Mouse (Mus musculus) erythroid progenitor cell, adult 5-6 weeks (primary cell): ENCODE measurements around the gene Etfb. TPM values are rescaled to one million over a fixed set of nuclear protein-coding genes. Genes with fewer than 3 reads are reported as not detected.

Experiments used
- ATAC-seq: replicated peaks from 2 replicates; pipeline ENCODE4 v1.8.0; 2016; ENCODE audit warnings: moderate number of reproducible peaks, mild to moderate bottlenecking, moderate TSS enrichment, inconsistent platforms; ENCODE audit not compliant: poor library complexity, low FRiP score, severe bottlenecking
- total RNA-seq, 2 experiments: library from RNA; stranded (forward) in 1 of 2; stranded (reverse) in 1 of 2; fragments of 150-400 nt in 1 of 2; fragments of 186-747, 209-891 nt in 1 of 2; gene quantifications; 2 replicates each; pipeline versions ENCODE4 v1.2.3 to v1.2.4; 2015 to 2017; ENCODE audit warnings: low replicate concordance in 2 of 2

Etfb gene
- total RNA-seq, 2 experiments from 2014 or later: 46.5 to 70.3 TPM

- ATAC-seq: no peak
Measured at GRCm38 (mm10) chr7:43488646-43489045, 44.8 kb downstream of the Etfb start.

GRCm38 (mm10) chr7:43489631-43490125, 45.8 kb downstream of the Etfb start, which contains the start of gene Iglon5:
TSS of gene Iglon5 (minus strand) at chr7:43490075.
- ATAC-seq: no peak

GRCm38 (mm10) chr7:43490182-43490584, 46.3 kb downstream of the Etfb start:
- no peak for ATAC-seq

GRCm38 (mm10) chr7:43490861-43491260, 47.0 kb downstream of the Etfb start:
- ATAC-seq: no peak

- no peak for ATAC-seq
Measured at GRCm38 (mm10) chr7:43495343-43496021, 51.6 kb downstream of the Etfb start.

Other genes starting within 250 kb of the Etfb start
- 4.3 and 4.6 TPM in 2 replicates for gene Zfp715, start 130.8 kb upstream of the Etfb start, total RNA-seq (2015; ENCODE audit: low replicate concordance)
- 3.0 and 4.6 TPM in 2 replicates for gene Zfp715, start 130.8 kb upstream of the Etfb start, total RNA-seq (2017; ENCODE audit: low replicate concordance)
- gene Siglecf, start 92.7 kb upstream of the Etfb start, total RNA-seq (2015; ENCODE audit: low replicate concordance): 6.3 and 10.5 TPM in 2 replicates
- gene Siglecf, start 92.7 kb upstream of the Etfb start, total RNA-seq (2017; ENCODE audit: low replicate concordance): 1.8 and 2.9 TPM in 2 replicates
- gene Siglecg, start 35.9 kb upstream of the Etfb start, total RNA-seq (2015; ENCODE audit: low replicate concordance): 9.4 and 12.2 TPM in 2 replicates
- gene Siglecg, start 35.9 kb upstream of the Etfb start, total RNA-seq (2017; ENCODE audit: low replicate concordance): 4.2 and 7.0 TPM in 2 replicates
- gene Lim2, start 16.4 kb upstream of the Etfb start, total RNA-seq (2015; ENCODE audit: low replicate concordance): not detected in 2 replicates
- not detected in 2 replicates for gene Lim2, start 16.4 kb upstream of the Etfb start, total RNA-seq (2017; ENCODE audit: low replicate concordance)
- gene Nkg7, start 7.0 kb upstream of the Etfb start, total RNA-seq (2015; ENCODE audit: low replicate concordance): 114 and 122 TPM in 2 replicates
- gene Nkg7, start 7.0 kb upstream of the Etfb start, total RNA-seq (2017; ENCODE audit: low replicate concordance): 9.2 and 24.6 TPM in 2 replicates
- gene Cldnd2, start 3.3 kb upstream of the Etfb start, total RNA-seq (2015; ENCODE audit: low replicate concordance): not detected in 2 replicates
- gene Cldnd2, start 3.3 kb upstream of the Etfb start, total RNA-seq (2017; ENCODE audit: low replicate concordance): not detected in 2 replicates
- not detected in 2 replicates for gene Gm45233, start within 50 bp of the Etfb start, total RNA-seq (2015; ENCODE audit: low replicate concordance)
- 5.8 TPM in 1 of 2 replicates, not detected in the other for gene Gm45233, start within 50 bp of the Etfb start, total RNA-seq (2017; ENCODE audit: low replicate concordance)
- gene Vsig10l, start 19.1 kb downstream of the Etfb start, total RNA-seq (2015; ENCODE audit: low replicate concordance): 1.7 TPM in 1 of 2 replicates, not detected in the other
- gene Vsig10l, start 19.1 kb downstream of the Etfb start, total RNA-seq (2017; ENCODE audit: low replicate concordance): 0.13 and 0.23 TPM in 2 replicates
- gene Iglon5, start 46.0 kb downstream of the Etfb start, total RNA-seq (2015; ENCODE audit: low replicate concordance): not detected in 2 replicates
- not detected in 2 replicates for gene Iglon5, start 46.0 kb downstream of the Etfb start, total RNA-seq (2017; ENCODE audit: low replicate concordance)
- gene 4931406B18Rik, start 61.9 kb downstream of the Etfb start, total RNA-seq (2015; ENCODE audit: low replicate concordance): not detected in 2 replicates
- gene 4931406B18Rik, start 61.9 kb downstream of the Etfb start, total RNA-seq (2017; ENCODE audit: low replicate concordance): not detected in 2 replicates
- gene Cd33, start 100.3 kb downstream of the Etfb start, total RNA-seq (2015; ENCODE audit: low replicate concordance): 11.9 and 18.9 TPM in 2 replicates
- 2.8 and 5.1 TPM in 2 replicates for gene Cd33, start 100.3 kb downstream of the Etfb start, total RNA-seq (2017; ENCODE audit: low replicate concordance)
- not detected in 2 replicates for gene Zfp658, start 118.2 kb downstream of the Etfb start, total RNA-seq (2015; ENCODE audit: low replicate concordance)
- 0.51 and 0.91 TPM in 2 replicates for gene Zfp658, start 118.2 kb downstream of the Etfb start, total RNA-seq (2017; ENCODE audit: low replicate concordance)
- 0.84 and 2.9 TPM in 2 replicates for gene Zfp719, start 135.5 kb downstream of the Etfb start, total RNA-seq (2015; ENCODE audit: low replicate concordance)
- 0.15 and 5.5 TPM in 2 replicates for gene Zfp719, start 135.5 kb downstream of the Etfb start, total RNA-seq (2017; ENCODE audit: low replicate concordance)
- gene Zfp819, start 163.1 kb downstream of the Etfb start, total RNA-seq (2015; ENCODE audit: low replicate concordance): not detected in 2 replicates
- gene Zfp819, start 163.1 kb downstream of the Etfb start, total RNA-seq (2017; ENCODE audit: low replicate concordance): not detected in 2 replicates
- not detected in 2 replicates for gene Ceacam18, start 190.6 kb downstream of the Etfb start, total RNA-seq (2015; ENCODE audit: low replicate concordance)
- gene Ceacam18, start 190.6 kb downstream of the Etfb start, total RNA-seq (2017; ENCODE audit: low replicate concordance): not detected in 2 replicates
- 5.8 and 7.1 TPM in 2 replicates for gene Siglece, start 216.1 kb downstream of the Etfb start, total RNA-seq (2015; ENCODE audit: low replicate concordance)
- 3.9 and 8.8 TPM in 2 replicates for gene Siglece, start 216.1 kb downstream of the Etfb start, total RNA-seq (2017; ENCODE audit: low replicate concordance)
- gene Ctu1, start 227.9 kb downstream of the Etfb start, total RNA-seq (2015; ENCODE audit: low replicate concordance): 2.1 and 3.2 TPM in 2 replicates
- 0.51 TPM in 1 of 2 replicates, not detected in the other for gene Ctu1, start 227.9 kb downstream of the Etfb start, total RNA-seq (2017; ENCODE audit: low replicate concordance)
- not detected in 2 replicates for gene Klk14, start 246.3 kb downstream of the Etfb start, total RNA-seq (2015; ENCODE audit: low replicate concordance)
- gene Klk14, start 246.3 kb downstream of the Etfb start, total RNA-seq (2017; ENCODE audit: low replicate concordance): not detected in 2 replicates